Mouse (Mus musculus): ENCODE data around the gene Gbp8. TPM values are rescaled to one million over a fixed set of nuclear protein-coding genes. Genes with fewer than 3 reads are reported as not detected.
"Not testable (repeated sequence)": the region's sequence is repeated elsewhere in the genome, so short reads cannot be mapped to it uniquely, and the experiment has no call there.

Gene Gbp8
- polyA plus RNA-seq, 1 experiment = 0.28 TPM

DNA sequence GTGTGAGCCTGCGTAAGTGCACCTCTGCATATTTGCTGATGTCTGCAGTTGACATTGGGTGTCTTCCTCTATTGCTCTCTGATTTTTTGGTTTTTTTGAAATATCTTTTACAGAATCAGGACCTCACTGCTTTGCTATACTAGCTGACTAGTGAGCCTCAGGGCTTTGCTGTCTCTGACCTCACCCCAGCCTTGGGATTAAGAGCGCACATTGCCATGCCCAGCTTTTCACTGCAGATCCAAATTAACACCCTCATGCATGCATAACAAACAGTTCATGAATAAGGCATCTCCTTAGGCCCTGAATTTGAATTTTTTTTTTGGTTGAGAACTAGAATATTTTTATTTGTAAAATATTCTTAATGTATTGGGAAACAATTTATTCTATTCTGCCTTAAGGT lies 84.1 kb downstream of the Gbp8 start:
- Histone ChIP-seq H3K4me1 (ENCODE audit: control insufficient read depth, insufficient read depth, low read length) (no peaks in the 10 kb centered on the region), H3K4me3 (ENCODE audit: insufficient read depth, low read length) (no peak overlapping the region), H3K27ac (ENCODE audit: insufficient read depth, low read length) (no peak overlapping the region)
- TF ChIP-seq CTCF (IDR thresholded peaks at IDR 0.05; ENCODE audit: borderline replicate concordance, insufficient read depth, low read length) (no peak), POLR2A (IDR thresholded peaks at IDR 0.05; ENCODE audit: low read depth, low read length) (no peak)

DNA sequence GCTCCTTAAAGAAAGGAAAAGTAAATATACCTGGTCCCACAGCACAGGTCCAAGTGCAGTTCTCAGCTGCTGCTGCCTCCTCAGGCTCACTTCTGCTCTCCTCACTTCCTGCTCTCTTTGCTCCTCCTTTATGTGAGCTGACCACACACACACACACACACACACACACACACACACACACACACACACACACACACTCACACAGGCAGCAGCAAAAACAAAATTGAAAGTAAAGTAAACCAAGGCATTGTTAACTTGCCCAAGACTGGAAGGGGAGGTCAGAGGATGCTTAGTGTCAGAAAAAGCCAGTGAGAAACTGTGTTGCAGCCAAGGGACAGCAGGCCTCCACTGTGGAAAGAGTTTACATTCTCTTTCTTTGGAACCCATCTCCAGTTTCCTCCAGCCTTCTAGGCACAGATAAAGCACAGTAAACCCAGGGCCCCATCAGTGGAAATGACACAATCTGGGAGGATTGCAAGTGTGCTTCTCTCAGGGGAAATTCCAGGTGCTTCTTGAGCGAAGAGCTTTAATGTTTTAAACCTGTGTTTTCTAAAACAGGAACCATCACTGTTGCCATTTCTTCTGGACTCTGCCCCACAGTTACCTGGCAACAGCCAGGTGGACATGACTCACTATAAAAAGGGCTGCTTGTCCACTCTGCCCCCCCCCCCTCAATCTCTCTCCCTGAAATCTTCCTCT lies 85.7 kb downstream of the Gbp8 start:
- not testable (repeated sequence) for H3K4me3 ChIP-seq (ENCODE audit: insufficient read depth, low read length); H3K27ac ChIP-seq (ENCODE audit: insufficient read depth, low read length); H3K4me1 ChIP-seq (ENCODE audit: control insufficient read depth, insufficient read depth, low read length)

DNA sequence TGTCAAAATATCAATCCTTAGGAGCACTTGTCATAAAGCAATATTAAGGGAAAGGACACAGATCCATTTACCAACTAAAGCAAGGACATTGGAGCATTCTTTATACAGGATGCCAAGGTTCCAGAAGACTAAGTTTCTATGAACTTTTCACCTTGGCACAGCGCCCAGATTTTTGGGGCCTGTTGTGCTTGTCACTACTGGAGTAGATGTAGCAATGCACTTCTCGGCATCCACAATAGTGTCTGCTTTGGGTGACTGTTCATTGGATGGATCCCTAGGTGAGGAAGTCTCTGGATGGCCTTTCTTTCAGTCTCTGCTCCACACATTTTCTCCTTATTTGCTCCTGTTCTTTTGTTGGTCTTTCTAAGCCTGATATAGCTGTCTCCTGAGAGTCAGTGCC lies 107.0 kb downstream of the Gbp8 start:
- Histone ChIP-seq H3K4me1 (ENCODE audit: control insufficient read depth, insufficient read depth, low read length) (no peaks in the 10 kb centered on the region), H3K27ac (ENCODE audit: insufficient read depth, low read length) (no peak overlapping the region), H3K4me3 (ENCODE audit: insufficient read depth, low read length) (no peak overlapping the region)
- TF ChIP-seq CTCF (IDR thresholded peaks at IDR 0.05; ENCODE audit: borderline replicate concordance, insufficient read depth, low read length) (no peak), POLR2A (IDR thresholded peaks at IDR 0.05; ENCODE audit: low read depth, low read length) (no peak)

DNA sequence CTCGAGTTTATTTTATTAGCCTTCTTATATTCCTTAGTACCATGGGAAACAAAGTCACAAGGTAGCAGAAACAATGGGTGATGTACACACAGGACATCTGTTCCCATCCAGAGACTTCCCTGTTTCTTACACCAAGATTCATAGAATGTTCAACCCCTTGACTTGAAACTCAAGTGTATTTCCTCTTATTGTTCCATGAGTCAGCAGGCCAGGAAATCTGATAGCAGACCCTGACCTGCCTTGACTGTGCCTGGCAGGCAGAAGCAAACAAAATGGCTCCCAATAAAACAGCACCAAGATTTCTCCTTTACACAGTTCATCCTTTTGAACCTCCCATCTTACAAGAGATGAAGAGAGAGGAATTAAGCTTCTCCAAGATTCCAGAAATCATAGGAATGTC lies 126.8 kb downstream of the Gbp8 start:
- no peak overlapping the region for H3K27ac ChIP-seq (ENCODE audit: insufficient read depth, low read length)
- TF ChIP-seq POLR2A (IDR thresholded peaks at IDR 0.05; ENCODE audit: low read depth, low read length) (no peak), CTCF (IDR thresholded peaks at IDR 0.05; ENCODE audit: borderline replicate concordance, insufficient read depth, low read length) (no peak)
- H3K4me1 ChIP-seq (ENCODE audit: control insufficient read depth, insufficient read depth, low read length) = no peaks in the 10 kb centered on the region
- H3K4me3 ChIP-seq (ENCODE audit: insufficient read depth, low read length) = no peak overlapping the region

DNA sequence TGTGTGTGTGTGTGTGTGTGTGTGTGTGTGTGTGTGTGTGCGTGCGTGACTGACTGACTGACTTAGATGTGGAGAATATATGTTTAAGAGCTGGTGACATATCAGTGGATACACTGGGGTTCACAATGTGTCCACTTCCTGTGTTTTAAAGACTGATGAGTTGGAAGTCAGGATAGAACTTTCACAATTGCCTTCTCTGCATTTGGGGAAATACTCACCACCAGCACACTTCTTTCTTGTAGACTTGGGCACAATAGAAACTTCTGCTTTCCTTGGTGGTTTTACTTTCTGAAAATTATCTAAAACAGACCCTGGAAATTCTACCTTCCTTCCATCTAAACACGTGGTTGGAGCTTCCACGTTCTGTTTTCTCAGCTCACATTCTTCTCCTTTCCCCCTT lies 127.8 kb downstream of the Gbp8 start:
- TF ChIP-seq CTCF (IDR thresholded peaks at IDR 0.05; ENCODE audit: borderline replicate concordance, insufficient read depth, low read length) (no peak), POLR2A (IDR thresholded peaks at IDR 0.05; ENCODE audit: low read depth, low read length) (no peak)
- H3K4me3 ChIP-seq (ENCODE audit: insufficient read depth, low read length) = no peak overlapping the region
- H3K27ac ChIP-seq (ENCODE audit: insufficient read depth, low read length) = no peak overlapping the region
- H3K4me1 ChIP-seq (ENCODE audit: control insufficient read depth, insufficient read depth, low read length) = no peaks in the 10 kb centered on the region

DNA sequence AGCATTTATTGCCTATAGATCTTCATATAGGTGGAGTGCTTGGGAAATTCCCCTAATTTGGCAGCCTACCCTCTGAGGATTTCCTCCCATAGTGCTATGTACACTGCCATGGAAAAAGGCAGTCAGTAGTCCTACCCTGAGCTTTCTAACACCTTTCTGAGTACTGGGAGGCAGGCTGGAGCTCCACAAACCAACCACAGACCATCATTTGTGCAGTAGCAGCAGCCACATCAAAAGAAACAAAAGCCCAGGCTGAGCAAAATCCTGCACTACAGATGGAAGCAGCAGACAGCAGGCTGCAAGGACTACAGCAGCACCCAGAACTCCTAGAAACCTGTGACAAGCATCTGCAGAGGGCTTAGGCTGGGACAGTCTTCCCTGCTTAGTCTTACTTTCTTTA lies 129.0 kb downstream of the Gbp8 start:
- Histone ChIP-seq H3K4me1 (ENCODE audit: control insufficient read depth, insufficient read depth, low read length) (no peaks in the 10 kb centered on the region), H3K27ac (ENCODE audit: insufficient read depth, low read length) (no peak overlapping the region), H3K4me3 (ENCODE audit: insufficient read depth, low read length) (no peak overlapping the region)
- no peak for TF ChIP-seq POLR2A (IDR thresholded peaks at IDR 0.05; ENCODE audit: low read depth, low read length)
- TF ChIP-seq CTCF (IDR thresholded peaks at IDR 0.05; ENCODE audit: borderline replicate concordance, insufficient read depth, low read length) = no peak

DNA sequence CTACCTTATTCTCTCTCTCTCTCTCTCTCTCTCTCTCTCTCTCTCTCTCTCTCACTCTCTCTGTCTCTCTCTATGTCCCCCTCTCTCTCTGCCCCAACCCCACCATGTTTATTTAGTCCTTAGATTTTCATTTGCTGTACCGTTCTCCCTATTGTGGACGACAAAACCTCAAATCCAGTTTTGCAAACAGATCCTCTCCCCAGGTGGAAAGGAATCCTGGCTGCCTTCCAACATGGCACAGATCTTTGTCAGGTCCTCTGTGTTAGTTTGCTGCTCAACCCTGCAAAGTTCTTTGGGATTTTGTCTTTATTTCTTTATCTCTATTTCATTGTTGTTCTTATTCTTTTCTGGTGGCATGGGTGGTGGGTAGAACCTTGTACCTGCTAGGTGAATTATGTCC lies 149.9 kb downstream of the Gbp8 start:
- H3K27ac ChIP-seq (ENCODE audit: insufficient read depth, low read length) = no peak overlapping the region
- H3K4me3 ChIP-seq (ENCODE audit: insufficient read depth, low read length) = no peak overlapping the region
- TF ChIP-seq CTCF (IDR thresholded peaks at IDR 0.05; ENCODE audit: borderline replicate concordance, insufficient read depth, low read length) (no peak), POLR2A (IDR thresholded peaks at IDR 0.05; ENCODE audit: low read depth, low read length) (no peak)
- no peaks in the 10 kb centered on the region for H3K4me1 ChIP-seq (ENCODE audit: control insufficient read depth, insufficient read depth, low read length)

DNA sequence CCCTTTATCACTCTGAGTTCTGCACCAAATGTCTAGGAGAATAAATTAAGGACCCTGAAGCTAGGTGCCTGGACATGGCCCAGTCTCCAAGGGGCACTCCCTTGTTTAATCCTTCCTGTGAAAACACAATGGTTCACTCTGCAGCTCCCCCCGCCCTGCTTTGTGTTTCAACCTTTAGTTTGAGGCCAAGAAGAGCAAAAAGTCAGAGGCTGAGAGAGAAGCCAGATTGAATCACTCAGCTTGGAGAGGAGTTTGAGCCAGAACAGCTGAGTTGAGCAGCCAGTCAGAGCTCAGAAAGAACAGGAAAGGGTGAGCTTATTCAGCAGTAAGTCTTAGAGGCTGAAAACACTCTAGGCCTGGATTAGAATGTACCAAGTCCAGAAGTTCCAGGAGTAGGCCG lies 151.3 kb downstream of the Gbp8 start:
- H3K27ac ChIP-seq (ENCODE audit: insufficient read depth, low read length) = no peak overlapping the region
- TF ChIP-seq CTCF (IDR thresholded peaks at IDR 0.05; ENCODE audit: borderline replicate concordance, insufficient read depth, low read length) (no peak), POLR2A (IDR thresholded peaks at IDR 0.05; ENCODE audit: low read depth, low read length) (no peak)
- H3K4me3 ChIP-seq (ENCODE audit: insufficient read depth, low read length) = no peak overlapping the region
- H3K4me1 ChIP-seq (ENCODE audit: control insufficient read depth, insufficient read depth, low read length) = no peaks in the 10 kb centered on the region

DNA sequence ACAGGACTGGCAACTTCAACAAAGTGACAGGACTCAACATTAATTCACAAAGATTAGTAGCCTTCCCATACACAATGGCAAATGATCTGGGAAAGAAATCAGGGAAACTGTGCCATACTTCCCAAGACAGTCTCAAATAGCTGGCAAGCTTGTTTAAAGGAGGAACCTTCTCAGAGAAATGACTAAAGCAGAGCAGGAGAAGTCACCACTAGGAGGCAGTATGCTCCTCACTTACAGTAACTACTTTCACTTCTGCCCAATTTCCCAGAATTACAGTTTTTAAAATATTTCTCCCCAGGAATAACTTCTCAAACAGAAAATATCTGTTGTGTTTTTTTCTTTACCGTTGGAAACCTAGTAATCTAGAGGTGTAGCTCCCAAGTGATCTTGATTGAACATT lies 152.6 kb downstream of the Gbp8 start:
- H3K4me1 ChIP-seq (ENCODE audit: control insufficient read depth, insufficient read depth, low read length) = no peaks in the 10 kb centered on the region
- H3K27ac ChIP-seq (ENCODE audit: insufficient read depth, low read length) = no peak overlapping the region
- no peak overlapping the region for H3K4me3 ChIP-seq (ENCODE audit: insufficient read depth, low read length)
- no peak for TF ChIP-seq POLR2A (IDR thresholded peaks at IDR 0.05; ENCODE audit: low read depth, low read length)
- no peak for TF ChIP-seq CTCF (IDR thresholded peaks at IDR 0.05; ENCODE audit: borderline replicate concordance, insufficient read depth, low read length)

DNA sequence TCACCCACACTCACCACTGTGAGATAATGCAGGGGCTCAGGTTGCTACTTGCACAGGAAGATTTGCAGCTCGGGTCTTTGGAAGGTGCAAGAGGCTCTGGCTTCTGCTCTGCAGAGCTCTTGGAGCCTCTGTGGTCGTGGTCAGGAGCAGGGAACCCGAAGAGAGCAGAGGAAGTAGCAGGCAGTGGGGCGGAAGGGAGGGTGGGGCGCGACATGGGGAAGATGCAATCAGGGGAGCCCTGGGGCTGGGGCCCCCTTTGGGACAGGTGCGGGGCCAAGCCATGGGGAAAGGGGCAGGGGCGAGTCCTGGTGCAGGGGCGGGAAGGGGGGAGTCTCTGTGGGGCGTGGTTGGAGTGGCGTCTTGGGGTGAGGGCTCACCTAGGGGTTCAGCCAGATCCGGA lies 156.8 kb downstream of the Gbp8 start, which contains the start of gene Abcg3:
TSS of gene Abcg3 (minus strand) at position 184 of the 400 bp plus-strand sequence.
- TF ChIP-seq POLR2A (IDR thresholded peaks at IDR 0.05; ENCODE audit: low read depth, low read length) = no peak
- TF ChIP-seq CTCF (IDR thresholded peaks at IDR 0.05; ENCODE audit: borderline replicate concordance, insufficient read depth, low read length) = no peak
- no peaks in the 10 kb centered on the region for H3K4me1 ChIP-seq (ENCODE audit: control insufficient read depth, insufficient read depth, low read length)
- H3K4me3 ChIP-seq (ENCODE audit: insufficient read depth, low read length) = no peak within 1 kb of the TSS
- H3K27ac ChIP-seq (ENCODE audit: insufficient read depth, low read length) = no peak within 1 kb of the TSS
